Comparison of ENCODE assay signal across 23 mouse cellular contexts in the genomic region with DNA sequence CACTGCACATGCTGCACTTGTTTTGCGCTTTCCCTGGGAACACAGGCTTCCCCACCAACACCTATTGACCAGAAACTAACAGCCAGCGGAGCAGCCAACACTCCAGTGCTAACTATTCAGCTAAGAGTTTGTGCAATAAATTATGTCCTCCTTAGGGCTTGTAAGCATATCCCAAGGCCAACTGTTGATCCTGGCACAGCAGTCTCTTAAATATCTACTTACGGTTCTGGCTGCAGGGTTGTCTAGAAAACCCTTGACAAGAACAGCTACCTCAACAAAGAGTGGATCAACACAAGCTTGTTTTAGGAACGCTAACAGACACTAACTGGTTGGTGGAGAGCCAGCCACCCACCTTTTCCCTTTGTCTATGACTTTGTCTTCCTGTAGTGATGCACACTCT. TPM values are rescaled to one million over a fixed set of nuclear protein-coding genes. Genes with fewer than 3 reads are reported as not detected.
DNase-seq lines count a peak whose midpoint lies in the region; ATAC-seq and TF ChIP-seq lines count a peak whose summit lies in the region.
"Had no signal": no experiment of that assay in that cellular context is flagged by ENCODE, and none has a peak within 500 bp of the region (broad histone marks: within the 10 kb centered on the region; RNA-seq: fewer than 3 reads in every experiment).

No protein-coding gene starts in this region.

- 39% methylated on average over 4 of the region's 4 CpGs for WGBS in kidney, embryonic 16.5 days
- 45% methylated on average over 4 of the region's 4 CpGs for WGBS in limb, embryonic 14.5 days

- TF ChIP-seq POLR2A in limb, embryonic 14.5 days (IDR thresholded peaks at IDR 0.05; ENCODE audit: borderline replicate concordance, extremely low read depth, insufficient read depth, insufficient read length): no peak

- no peaks in the 10 kb centered on the region for H3K36me3 ChIP-seq in kidney, embryonic 16.5 days (ENCODE audit: insufficient read depth, low read length)
- H3K36me3 ChIP-seq in limb, embryonic 14.5 days (ENCODE audit: control insufficient read depth, insufficient read depth, low read length): no peaks in the 10 kb centered on the region
- H3K36me3 ChIP-seq: embryonic facial prominence, embryonic 10.5 days; forebrain, embryonic 10.5 days; heart, embryonic 15.5 days; hindbrain, embryonic 13.5 days had no signal

- no peak overlapping the region for H3K4me3 ChIP-seq in kidney, embryonic 16.5 days (ENCODE audit: low read length)
- H3K4me3 ChIP-seq in limb, embryonic 14.5 days (replicated peaks; ENCODE audit: low read length): no peak overlapping the region
- H3K4me3 ChIP-seq: embryonic facial prominence, embryonic 10.5 days; forebrain, embryonic 10.5 days; heart, adult 2 months; heart, embryonic 15.5 days; hindbrain, embryonic 13.5 days had no signal

- H3K4me2 ChIP-seq in kidney, embryonic 16.5 days (replicated peaks; ENCODE audit: low read depth, low read length): no peak overlapping the region
- 0 out of 2 replicates have a peak overlapping the region, but pooled peaks have one; percentile 7 for H3K4me2 ChIP-seq in limb, embryonic 14.5 days (replicated peaks; ENCODE audit: low read depth, low read length, severe bottlenecking)
- H3K4me2 ChIP-seq: heart, embryonic 11.5 days; hindbrain, embryonic 13.5 days had no signal

- peaks cover 21% of the 10 kb centered on the region for H3K4me1 ChIP-seq in kidney, embryonic 16.5 days (ENCODE audit: insufficient read depth, low read length)
- peaks cover 30% of the 10 kb centered on the region for H3K4me1 ChIP-seq in limb, embryonic 14.5 days (ENCODE audit: control insufficient read depth, insufficient read depth, low read length)

- H3K9ac ChIP-seq in kidney, embryonic 16.5 days (replicated peaks; ENCODE audit: low read length): no peak overlapping the region
- no peak overlapping the region for H3K9ac ChIP-seq in limb, embryonic 14.5 days (ENCODE audit: low read depth, low read length, severe bottlenecking)
- H3K9ac ChIP-seq: heart, embryonic 15.5 days; hindbrain, embryonic 13.5 days had no signal

- H3K27ac ChIP-seq in kidney, embryonic 16.5 days (ENCODE audit: low read length): peak overlapping the region; percentile 28; the same call in 1 of the 2 replicates
- 0 out of 2 replicates have a peak overlapping the region, but pooled peaks have one; percentile 8 for H3K27ac ChIP-seq in limb, embryonic 14.5 days (replicated peaks; ENCODE audit: low read depth, low read length)
- H3K27ac ChIP-seq: embryonic facial prominence, embryonic 10.5 days; forebrain, embryonic 10.5 days; heart, adult 2 months; heart, embryonic 15.5 days; hindbrain, embryonic 13.5 days; hindbrain, postnatal 0 days had no signal

- no peak for ATAC-seq in kidney, embryonic 16.5 days (ENCODE audit: low FRiP score, low TSS enrichment)
- no peak for ATAC-seq in limb, embryonic 14.5 days (ENCODE audit: low FRiP score, low read depth)
- ATAC-seq: activated CD4-positive, CD25-positive, alpha-beta regulatory T cell, adult 4 months; forebrain, embryonic 14.5 days; hindbrain, postnatal 0 days; Patski had no signal

- DNase-seq in gastrocnemius, adult 18-20 months (ENCODE audit: low spot score): peak; percentile 8
- no peak for DNase-seq in gastrocnemius, postnatal 4 days (ENCODE audit: low spot score in 2 of 2)
- DNase-seq in kidney, postnatal 4 days: no peak
- DNase-seq in fat pad, adult 2 months (ENCODE audit: extremely low read depth, low read depth, low spot score): peak; percentile 80
- DNase-seq in limb, embryonic 14.5 days (ENCODE audit: low spot score): peak; percentile 23
- DNase-seq in urinary bladder, postnatal 36 days (ENCODE audit: low spot score in 2 of 2): no peak
- DNase-seq: adrenal gland, adult 8-10 months; cerebellum, adult 2 months; cerebellum, postnatal 10 days; gastrocnemius, postnatal 10 days; heart, adult 2 months; heart, postnatal 14 days had no signal

- H3K9me3 ChIP-seq in kidney, embryonic 16.5 days (ENCODE audit: low read length): no peaks in the 10 kb centered on the region
- no peaks in the 10 kb centered on the region for H3K9me3 ChIP-seq in limb, embryonic 14.5 days (ENCODE audit: control insufficient read depth, low read length)
- H3K9me3 ChIP-seq: embryonic facial prominence, embryonic 10.5 days; forebrain, embryonic 10.5 days; heart, embryonic 15.5 days; hindbrain, embryonic 13.5 days had no signal

- H3K27me3 ChIP-seq in kidney, embryonic 16.5 days (ENCODE audit: insufficient read depth, low read length): no peaks in the 10 kb centered on the region
- no peaks in the 10 kb centered on the region for H3K27me3 ChIP-seq in limb, embryonic 14.5 days (ENCODE audit: control insufficient read depth, insufficient read depth, low read length)
- H3K27me3 ChIP-seq: CH12.LX; heart, embryonic 15.5 days; hindbrain, embryonic 13.5 days; Patski had no signal

RNA-seq across cellular contexts. Expression of a gene that starts 38.6 kb away (rescaled TPM):
- 1 to 10 TPM; 2.4 to 2.5 TPM for total RNA-seq in gastrocnemius, adult 18-20 months (2021)
- total RNA-seq in gastrocnemius, postnatal 4 days (2021): 10 to 100 TPM; 24.1 to 26.5 TPM
- polyA plus RNA-seq in kidney, embryonic 16.5 days (2015; fragmentation: Nextera tagmentation; extraction: Ambion mirVana): 60.8 and 68.7 TPM in 2 replicates
- 47.6 and 57.0 TPM in 2 replicates for polyA plus RNA-seq in limb, embryonic 14.5 days (2012; rRNA removed)
- polyA plus RNA-seq in limb, embryonic 14.5 days (2014; fragmentation: Nextera tagmentation; extraction: Ambion mirVana): 54.3 and 60.3 TPM in 2 replicates

Comparison
In these comparisons a context has a peak if more than half of its experiments do, and no peak if none do; other contexts are left out.
1. DNase-seq: peak in gastrocnemius, adult 18-20 months (single experiment), fat pad, adult 2 months (single experiment) and limb, embryonic 14.5 days (single experiment); none in gastrocnemius, postnatal 4 days (0 of 2), kidney, postnatal 4 days (0 of 2) and urinary bladder, postnatal 36 days (0 of 2).
2. RNA of a gene that starts 38.6 kb away (total RNA-seq): 24.1 to 26.5 TPM in gastrocnemius, postnatal 4 days; 2.4 to 2.5 TPM in gastrocnemius, adult 18-20 months; every median in the first group is over 4 times any median in the second.